Mouse (Mus musculus) liver, adult 2 months (tissue): Measurements from ENCODE around the gene Rufy4. TPM values are rescaled to one million over a fixed set of nuclear protein-coding genes. Genes with fewer than 3 reads are reported as not detected.

ENCODE experiments used
- DNase-seq: peaks from one replicate; pipeline ENCODE4 v3.0.0-alpha.2; 2011; ENCODE audit warnings: low read depth, low spot score; ENCODE audit errors: extremely low read depth
- H3K27ac ChIP-seq: fragments of 200-500 bp; replicated peaks from 2 replicates; pipeline ENCODE4 v1.5.1; 2012; ENCODE audit warnings: low read depth, mild to moderate bottlenecking, control low read depth, inconsistent platforms, low read length; ENCODE audit not compliant: insufficient read depth
- H3K27me3 ChIP-seq: fragments of 200-500 bp; 2 replicates; pipeline ENCODE4 v1.6.1; 2012; ENCODE audit warnings: mild to moderate bottlenecking, moderate library complexity, low read length, inconsistent platforms; ENCODE audit not compliant: control insufficient read depth, insufficient read depth
- H3K36me3 ChIP-seq: fragments of 200-500 bp; 2 replicates; pipeline ENCODE4 v1.6.1; 2012; ENCODE audit warnings: low read length, inconsistent platforms; ENCODE audit not compliant: control insufficient read depth, insufficient read depth
- H3K4me1 ChIP-seq: fragments of 200-500 bp; 2 replicates; pipeline ENCODE4 v1.6.1; 2011; ENCODE audit warnings: low read length; ENCODE audit not compliant: control insufficient read depth, insufficient read depth
- H3K4me3 ChIP-seq: fragments of 200-500 bp; 2 replicates; pipeline ENCODE4 v1.5.1; 2011; ENCODE audit warnings: low read depth, mild to moderate bottlenecking, control low read depth, low read length, moderate library complexity; ENCODE audit not compliant: insufficient read depth
- H3K79me2 ChIP-seq: fragments of 200-500 bp; 2 replicates; pipeline ENCODE4 v1.6.1; 2012; ENCODE audit warnings: inconsistent platforms, mild to moderate bottlenecking, low read length, moderate library complexity; ENCODE audit not compliant: control insufficient read depth, insufficient read depth
- H3K9ac ChIP-seq: fragments of 200-500 bp; 2 replicates; pipeline ENCODE4 v1.6.1; 2012; ENCODE audit warnings: low read depth, mild to moderate bottlenecking, control low read depth, inconsistent platforms, low read length
- CTCF ChIP-seq: fragments of 200-500 bp; IDR thresholded peaks from 2 replicates; pipeline ENCODE4 v1.5.1; 2011; ENCODE audit warnings: low read depth, low read length, control low read depth
- POLR2A ChIP-seq: fragments of 200-500 bp; IDR thresholded peaks from 2 replicates; pipeline ENCODE4 v1.6.1; 2011; ENCODE audit warnings: low read length, control low read depth; ENCODE audit not compliant: insufficient read depth; ENCODE audit errors: extremely low read depth
- WGBS: fragments of 180-500 bp; shearing (Covaris S2); methylation state at CpG from one replicate; pipeline ENCODE4 v1.1.7; 2018; 5-methylcytosine and 5-hydroxymethylcytosine counted together
- polyA plus RNA-seq: library from polyadenylated mRNA; depleted of rRNA; stranded (reverse); fragments of >200 nt; gene quantifications from 2 replicates; pipeline ENCODE4 v1.2.3, GENCODE M21; 2012
- total RNA-seq: library from RNA; depleted of rRNA; stranded (reverse); fragments of >200 nt; gene quantifications from 2 replicates; pipeline ENCODE4 v1.2.3, GENCODE M21; 2014

The Rufy4 gene
- total and polyA plus RNA-seq, 2 experiments, result 0.32 to 0.37 TPM

DNA sequence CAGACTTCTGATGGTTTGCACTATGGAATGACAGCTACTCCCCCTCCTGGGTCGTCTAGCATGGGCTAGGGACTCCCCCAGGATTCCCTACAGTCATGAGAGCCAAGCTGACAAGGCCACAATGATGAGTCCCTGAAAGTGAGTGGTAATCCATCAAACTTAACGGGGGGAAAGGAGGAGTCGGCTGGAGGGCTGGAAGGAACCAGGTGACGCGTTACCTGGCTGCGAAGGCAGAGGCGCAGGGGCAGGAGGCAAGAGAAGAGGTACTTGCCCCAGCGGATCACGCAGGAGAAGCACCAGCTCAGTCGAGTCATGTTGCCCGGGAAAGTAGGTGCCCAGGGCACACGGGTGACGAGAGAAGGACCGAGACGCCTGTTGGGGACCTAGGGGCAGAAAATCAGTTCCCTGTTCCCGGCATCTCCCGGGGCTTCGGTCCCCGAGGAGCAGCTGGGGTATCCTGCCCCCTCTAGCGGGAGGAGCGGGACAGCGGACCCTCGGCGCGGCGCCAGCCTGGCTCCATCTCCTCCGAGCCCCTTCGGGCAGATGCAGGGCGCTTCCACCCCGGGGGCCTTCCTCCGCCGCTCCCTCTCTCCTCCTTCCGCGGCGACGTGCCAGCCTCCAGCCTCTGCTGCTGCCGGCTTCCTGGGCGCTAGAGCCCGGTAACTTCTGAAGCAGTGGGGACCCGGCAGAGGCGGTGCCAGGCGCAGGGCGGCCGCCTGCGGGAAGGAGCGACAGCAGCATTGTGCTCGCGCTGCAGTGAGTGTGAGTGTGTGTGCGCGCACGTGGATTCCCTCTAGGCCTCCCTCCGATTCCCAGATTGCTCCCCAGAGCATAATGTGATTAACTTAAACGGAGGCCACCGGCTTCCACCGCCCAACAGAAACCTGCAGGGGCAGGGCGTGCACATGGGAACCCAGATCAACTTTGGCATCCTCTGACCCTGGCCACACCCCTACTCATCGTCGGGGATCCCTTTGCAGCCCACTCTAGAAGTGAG is 27.0 kb upstream of the Rufy4 start:
- Histone ChIP-seq H3K27ac (no peak overlapping the region), H3K36me3 (no peaks in the 10 kb centered on the region), H3K27me3 (peaks cover 7% of the 10 kb centered on the region; the same call in 1 of the 2 replicates), H3K79me2 (no peaks in the 10 kb centered on the region), H3K4me1 (peaks cover 5% of the 10 kb centered on the region; the same call in 1 of the 2 replicates), H3K4me3 (peak overlapping the region; percentile 18; the same call in 1 of the 2 replicates), H3K9ac (peak overlapping the region; percentile 28; the same call in 1 of the 2 replicates)
- DNase-seq, result no peak
- 24% methylated on average over 58 of the region's 58 CpGs for WGBS
- TF ChIP-seq CTCF, result 0 out of 2 replicates have a peak, but pooled peaks have one; percentile 1
- no peak for TF ChIP-seq POLR2A

DNA sequence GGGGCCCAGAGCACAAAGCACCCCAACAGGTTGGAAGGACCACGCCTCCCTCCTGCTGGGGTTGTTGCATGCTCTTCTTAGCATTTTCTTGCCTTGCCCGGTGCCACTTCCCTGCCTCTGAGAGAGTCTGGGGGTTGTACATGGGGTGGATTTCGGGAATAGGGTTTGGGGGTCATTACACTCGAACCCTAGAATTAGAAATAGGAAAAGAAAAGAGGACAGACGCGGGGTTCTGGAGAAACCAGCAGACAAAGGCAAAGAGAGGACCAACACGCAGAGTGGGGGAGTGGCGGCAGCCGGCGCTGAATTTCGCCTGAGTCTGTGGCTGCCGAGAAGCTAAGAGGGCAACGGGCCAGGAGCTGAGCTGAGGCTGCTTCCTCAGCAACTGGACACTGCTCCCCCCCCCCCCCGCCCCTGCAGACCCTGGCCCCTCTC is 26.3 kb upstream of the Rufy4 start:
- Histone ChIP-seq H3K9ac (no peak overlapping the region), H3K27me3 (peaks cover 7% of the 10 kb centered on the region; the same call in 1 of the 2 replicates), H3K36me3 (no peaks in the 10 kb centered on the region), H3K4me1 (peaks cover 5% of the 10 kb centered on the region; the same call in 1 of the 2 replicates), H3K79me2 (no peaks in the 10 kb centered on the region), H3K27ac (no peak overlapping the region), H3K4me3 (no peak overlapping the region)
- no peak for TF ChIP-seq CTCF
- no peak for TF ChIP-seq POLR2A
- DNase-seq, result no peak
- 5% methylated on average over 14 of the region's 14 CpGs for WGBS

DNA sequence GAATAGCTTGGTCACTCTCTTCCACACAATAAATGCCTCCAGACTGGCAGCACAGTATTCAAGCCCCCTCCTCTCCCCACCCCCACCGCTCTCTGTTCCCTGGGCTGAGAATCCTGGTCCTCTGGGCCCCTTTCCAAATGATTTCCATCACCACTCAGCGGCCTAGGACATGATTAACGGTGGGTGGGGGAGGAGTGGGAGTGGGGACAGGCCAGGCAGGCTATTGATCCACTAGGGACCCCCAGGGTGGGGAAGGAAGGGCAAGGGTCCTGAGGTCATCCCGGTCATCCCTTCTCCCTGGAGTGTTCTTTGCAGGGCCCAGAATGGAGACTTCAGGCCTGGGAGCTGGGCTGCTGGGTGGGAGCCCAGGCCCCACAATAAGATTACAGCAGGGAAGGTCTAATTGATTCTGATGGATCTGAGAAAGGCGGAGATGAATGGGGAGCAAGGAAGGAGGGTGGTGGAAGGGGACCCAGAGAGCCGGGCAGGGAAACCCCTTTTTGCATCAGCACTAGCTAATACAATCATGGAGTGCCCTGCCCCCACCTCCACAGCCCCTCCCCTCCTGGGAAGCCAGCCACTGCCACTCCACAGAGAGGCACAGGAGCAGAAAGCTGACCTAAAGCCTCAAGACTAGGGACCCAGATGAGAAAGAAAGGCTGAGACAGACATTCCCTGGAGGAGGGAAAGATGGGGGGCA is 21.5 kb upstream of the Rufy4 start:
- TF ChIP-seq CTCF (no peak), POLR2A (no peak)
- WGBS, result 67% methylated on average over 6 of the region's 6 CpGs
- Histone ChIP-seq H3K27me3 (0 out of 2 replicates have a peak, but pooled peaks cover 2% of the 10 kb centered on the region), H3K4me1 (peaks cover 4% of the 10 kb centered on the region; the same call in 1 of the 2 replicates), H3K27ac (no peak overlapping the region), H3K36me3 (no peaks in the 10 kb centered on the region), H3K9ac (no peak overlapping the region), H3K79me2 (no peaks in the 10 kb centered on the region), H3K4me3 (no peak overlapping the region)
- no peak for DNase-seq

DNA sequence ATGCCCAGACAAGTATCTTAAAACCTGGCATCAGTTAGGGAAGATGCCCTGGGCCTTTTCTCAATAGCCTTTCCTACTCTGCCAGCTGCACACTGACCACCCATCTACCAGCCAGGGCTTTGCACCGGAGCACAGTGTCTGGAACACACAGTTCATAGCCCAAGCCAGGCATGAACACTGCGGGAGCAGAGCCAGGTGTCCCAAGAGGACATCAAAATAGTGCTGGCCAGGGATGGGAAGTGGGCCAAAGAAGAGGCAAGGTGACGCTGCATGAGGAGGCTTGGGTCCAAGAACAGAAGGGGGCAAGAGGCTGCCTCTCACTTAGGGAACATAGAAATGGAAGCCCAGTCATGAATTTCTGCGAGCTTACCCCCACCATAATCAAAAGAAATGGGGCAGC is 19.7 kb upstream of the Rufy4 start:
- peaks cover 15% of the 10 kb centered on the region for H3K4me1 ChIP-seq
- no peaks in the 10 kb centered on the region for H3K79me2 ChIP-seq
- no peak for TF ChIP-seq CTCF
- no peak for TF ChIP-seq POLR2A
- WGBS, result 41% methylated on average over 4 of the region's 4 CpGs
- H3K9ac ChIP-seq, result no peak overlapping the region
- no peaks in the 10 kb centered on the region for H3K27me3 ChIP-seq
- H3K4me3 ChIP-seq, result no peak overlapping the region
- peak; percentile 90 for DNase-seq
- H3K36me3 ChIP-seq, result no peaks in the 10 kb centered on the region
- no peak overlapping the region for H3K27ac ChIP-seq

DNA sequence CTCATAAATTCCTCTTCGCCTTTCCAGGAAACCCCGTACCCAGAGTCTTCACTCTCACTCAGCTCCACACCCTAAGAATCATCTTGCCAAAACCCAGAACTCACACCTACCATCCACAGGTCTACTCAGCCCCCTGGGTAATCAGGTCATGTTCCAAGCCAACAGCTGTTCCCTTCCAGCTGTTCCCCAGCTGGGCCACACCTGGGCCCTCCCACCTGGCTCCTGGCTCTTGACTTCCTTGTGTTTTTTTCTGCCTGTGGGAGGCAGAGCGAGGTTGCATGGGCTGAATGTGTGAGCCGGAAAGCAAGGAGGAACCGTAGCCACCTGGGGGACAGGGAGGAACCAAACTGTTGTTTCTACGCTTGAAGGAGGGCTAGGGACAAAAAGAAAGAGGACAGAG is 19.1 kb upstream of the Rufy4 start:
- H3K79me2 ChIP-seq, result no peaks in the 10 kb centered on the region
- no peak overlapping the region for H3K4me3 ChIP-seq
- DNase-seq, result no peak
- H3K9ac ChIP-seq, result no peak overlapping the region
- 84% methylated on average over 6 of the region's 6 CpGs for WGBS
- H3K4me1 ChIP-seq, result peaks cover 15% of the 10 kb centered on the region
- H3K27me3 ChIP-seq, result no peaks in the 10 kb centered on the region
- TF ChIP-seq POLR2A (no peak), CTCF (no peak)
- H3K36me3 ChIP-seq, result no peaks in the 10 kb centered on the region
- no peak overlapping the region for H3K27ac ChIP-seq
